Mouse (Mus musculus) embryonic facial prominence, embryonic 15.5 days (tissue): Measurements from ENCODE around the gene Yipf4. TPM values are rescaled to one million over a fixed set of nuclear protein-coding genes. Genes with fewer than 3 reads are reported as not detected.
A peak's percentile ranks its signal among the peaks of the same experiment; 100 is the strongest.
"Not testable (repeated sequence)": the region's sequence is repeated elsewhere in the genome, so short reads cannot be mapped to it uniquely, and the experiment has no call there.

Source experiments
- ATAC-seq: fragments of 200-750 bp; cut with Nextera tagmentation; 2 replicates; pipeline ENCODE4 v1.8.0; 2017; ENCODE audit warnings: low read depth, moderate TSS enrichment; ENCODE audit not compliant: insufficient number of reproducible peaks, low FRiP score, low TSS enrichment
- H3K27ac ChIP-seq: fragments of 300-500 bp; sonication (generic); replicated peaks from 2 replicates; pipeline ENCODE4 v1.5.1; 2015; ENCODE audit warnings: mild to moderate bottlenecking, inconsistent platforms
- H3K27me3 ChIP-seq: fragments of 300-500 bp; sonication (generic); 2 replicates; pipeline ENCODE4 v1.6.1; 2015; ENCODE audit warnings: inconsistent platforms
- H3K36me3 ChIP-seq: fragments of 300-500 bp; sonication (generic); 2 replicates; pipeline ENCODE4 v1.6.1; 2015; ENCODE audit warnings: mild to moderate bottlenecking, inconsistent platforms
- H3K4me1 ChIP-seq: fragments of 300-500 bp; sonication (generic); 2 replicates; pipeline ENCODE4 v1.6.1; 2015; ENCODE audit warnings: inconsistent platforms
- H3K4me2 ChIP-seq: fragments of 300-500 bp; sonication (generic); replicated peaks from 2 replicates; pipeline ENCODE4 v1.6.1; 2015; ENCODE audit warnings: mild to moderate bottlenecking, inconsistent platforms
- H3K4me3 ChIP-seq: fragments of 300-500 bp; sonication (generic); replicated peaks from 2 replicates; pipeline ENCODE4 v1.5.1; 2015; ENCODE audit warnings: mild to moderate bottlenecking, inconsistent platforms
- H3K9ac ChIP-seq: fragments of 300-500 bp; sonication (generic); 2 replicates; pipeline ENCODE4 v1.6.1; 2015; ENCODE audit warnings: inconsistent platforms
- H3K9me3 ChIP-seq: fragments of 300-500 bp; sonication (generic); replicated peaks from 2 replicates; pipeline ENCODE4 v1.6.1; 2016; ENCODE audit warnings: inconsistent platforms
- WGBS: fragments of 180-500 bp; shearing (Covaris S2); methylation state at CpG from one replicate; pipeline ENCODE4 v1.1.7; 2015; 5-methylcytosine and 5-hydroxymethylcytosine counted together
- polyA plus RNA-seq: library from polyadenylated mRNA; unstranded; fragments of >200 nt; fragmentation: Nextera tagmentation; extraction: Ambion mirVana; gene quantifications from 2 replicates; pipeline ENCODE4 v1.2.1, GENCODE M21; 2015

Yipf4 gene
- 68.0 and 71.9 TPM in 2 replicates for polyA plus RNA-seq

DNA sequence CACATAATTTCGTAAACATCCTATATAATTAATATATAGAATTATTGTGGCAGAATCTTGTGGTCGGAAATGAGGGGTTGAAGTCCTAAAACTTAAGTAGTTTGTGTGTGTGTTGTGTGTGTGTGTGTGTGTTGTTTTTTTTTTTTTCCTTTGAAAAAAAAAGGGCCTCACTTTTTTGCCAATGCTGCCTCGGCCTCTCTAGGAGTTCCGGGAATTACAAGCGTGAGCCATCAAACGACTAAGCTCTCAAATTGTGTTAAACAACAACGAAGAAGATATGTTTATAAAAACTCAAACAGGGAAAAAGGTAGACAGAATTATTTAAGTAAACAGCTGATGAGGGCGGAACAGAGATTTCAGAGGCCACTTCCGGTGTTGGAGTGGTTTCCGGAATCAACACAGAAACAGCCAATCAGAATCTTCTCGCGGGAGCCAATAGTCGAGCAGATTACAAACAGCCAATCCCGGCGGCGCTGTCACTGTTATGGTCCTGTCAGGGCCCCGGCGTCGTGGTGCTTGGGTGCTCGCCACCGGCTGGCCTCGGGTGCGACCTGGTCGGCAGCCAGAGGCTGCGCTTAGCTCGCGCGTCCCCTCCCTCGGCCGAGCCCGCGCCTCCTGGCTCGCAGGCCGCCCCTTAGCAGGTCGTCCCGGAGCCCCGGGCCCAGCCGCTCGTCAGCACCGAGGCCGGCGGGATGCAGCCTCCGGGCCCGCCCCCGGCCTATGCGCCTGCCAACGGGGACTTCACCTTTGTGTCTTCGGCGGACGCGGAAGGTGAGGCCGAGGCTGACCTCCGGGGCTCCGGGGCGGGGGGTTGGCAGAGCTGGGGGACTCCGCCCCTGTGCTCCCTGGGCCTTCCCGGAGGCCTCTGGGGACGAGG lies at the start of gene Yipf4:
TSS of gene Yipf4 (plus strand) at position 470 of the 877 bp plus-strand sequence.
- Histone ChIP-seq H3K27ac (peak within 1 kb of the TSS; percentile 79), H3K4me1 (no peaks in the 10 kb centered on the region), H3K9ac (peak within 1 kb of the TSS; percentile 75), H3K9me3 (no peaks in the 10 kb centered on the region), H3K4me3 (peak within 1 kb of the TSS; percentile 96), H3K36me3 (peaks cover 14% of the 10 kb centered on the region), H3K4me2 (peak within 1 kb of the TSS; percentile 46), H3K27me3 (no peaks in the 10 kb centered on the region)
- peak; percentile 98 for ATAC-seq
- 4% methylated on average over 58 of the region's 58 CpGs for WGBS

DNA sequence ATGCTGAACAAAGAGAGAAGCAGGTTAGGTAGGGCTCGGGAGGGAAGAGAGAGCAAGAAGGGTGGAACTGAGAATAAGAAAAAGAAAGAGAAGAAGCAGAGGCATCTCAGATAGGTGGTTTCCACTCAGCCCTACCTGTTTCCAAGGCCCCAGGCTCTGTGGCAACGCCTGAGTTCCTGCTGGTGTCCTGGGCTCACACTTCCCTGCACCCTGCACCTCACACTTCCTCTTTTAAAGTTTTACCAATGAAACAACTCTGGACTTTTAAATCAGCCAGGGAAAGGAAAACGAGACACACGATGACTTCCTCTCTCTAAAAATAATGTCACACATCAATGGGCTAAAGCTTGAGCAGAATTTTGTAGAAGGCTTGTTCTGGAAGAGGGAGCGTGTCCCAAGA lies 48.8 kb upstream of the Yipf4 start:
- Histone ChIP-seq H3K4me1 (no peaks in the 10 kb centered on the region), H3K4me2 (no peak overlapping the region), H3K4me3 (no peak overlapping the region), H3K36me3 (no peaks in the 10 kb centered on the region), H3K9ac (no peak overlapping the region), H3K27ac (no peak overlapping the region), H3K9me3 (no peaks in the 10 kb centered on the region), H3K27me3 (no peaks in the 10 kb centered on the region)
- ATAC-seq: no peak
- 79% methylated on average over 5 of the region's 5 CpGs for WGBS

DNA sequence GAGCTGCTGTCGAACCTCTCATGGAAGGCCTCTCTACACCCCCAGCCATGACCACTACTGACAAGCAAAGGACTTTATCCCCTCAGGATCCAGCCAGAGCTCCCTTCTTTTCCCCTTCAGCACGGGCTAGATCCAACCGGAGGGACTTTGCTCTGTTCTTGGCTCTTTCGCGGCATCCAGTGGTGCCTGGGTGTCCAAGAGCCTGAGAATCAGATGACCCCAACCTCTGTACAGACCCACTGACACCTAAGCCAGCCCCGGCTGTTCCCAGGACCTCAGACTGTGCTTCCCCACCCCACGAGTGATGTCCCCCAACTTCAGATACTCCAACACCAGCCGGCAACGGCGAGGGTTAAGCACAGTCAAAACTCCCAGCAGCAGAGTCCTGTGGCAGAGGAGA lies 39.5 kb upstream of the Yipf4 start:
- 88% methylated on average over 10 of the region's 10 CpGs for WGBS
- no peak overlapping the region for H3K4me2 ChIP-seq
- no peak for ATAC-seq
- H3K9ac ChIP-seq: no peak overlapping the region
- no peaks in the 10 kb centered on the region for H3K9me3 ChIP-seq
- no peaks in the 10 kb centered on the region for H3K36me3 ChIP-seq
- H3K4me3 ChIP-seq: no peak overlapping the region
- no peak overlapping the region for H3K27ac ChIP-seq
- no peaks in the 10 kb centered on the region for H3K4me1 ChIP-seq
- H3K27me3 ChIP-seq: no peaks in the 10 kb centered on the region

DNA sequence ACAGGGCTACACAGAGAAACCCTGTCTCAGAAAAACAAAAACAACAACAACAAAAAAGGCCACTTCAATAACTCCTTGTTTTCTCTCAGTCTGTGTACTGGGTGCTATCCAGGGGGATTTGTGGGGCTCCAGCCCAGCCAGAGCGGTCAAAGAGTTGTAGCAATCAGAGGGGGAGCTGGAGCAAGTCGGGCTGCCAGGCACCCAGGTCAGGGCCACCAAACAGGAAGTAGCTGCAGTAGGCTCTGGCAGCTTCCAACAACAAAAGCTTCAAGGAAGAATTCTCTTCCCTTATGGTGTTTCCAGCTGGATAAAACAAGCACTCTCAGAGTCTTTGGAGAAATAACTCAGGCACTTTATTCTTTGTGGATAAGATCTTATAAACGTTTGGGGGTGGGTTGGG lies 35.4 kb upstream of the Yipf4 start:
- Histone ChIP-seq H3K4me3 (no peak overlapping the region), H3K4me2 (no peak overlapping the region), H3K27me3 (no peaks in the 10 kb centered on the region), H3K36me3 (no peaks in the 10 kb centered on the region), H3K27ac (no peak overlapping the region), H3K4me1 (no peaks in the 10 kb centered on the region), H3K9ac (no peak overlapping the region), H3K9me3 (no peaks in the 10 kb centered on the region)
- ATAC-seq: no peak
- WGBS: 75% methylated on average over 3 of the region's 3 CpGs

DNA sequence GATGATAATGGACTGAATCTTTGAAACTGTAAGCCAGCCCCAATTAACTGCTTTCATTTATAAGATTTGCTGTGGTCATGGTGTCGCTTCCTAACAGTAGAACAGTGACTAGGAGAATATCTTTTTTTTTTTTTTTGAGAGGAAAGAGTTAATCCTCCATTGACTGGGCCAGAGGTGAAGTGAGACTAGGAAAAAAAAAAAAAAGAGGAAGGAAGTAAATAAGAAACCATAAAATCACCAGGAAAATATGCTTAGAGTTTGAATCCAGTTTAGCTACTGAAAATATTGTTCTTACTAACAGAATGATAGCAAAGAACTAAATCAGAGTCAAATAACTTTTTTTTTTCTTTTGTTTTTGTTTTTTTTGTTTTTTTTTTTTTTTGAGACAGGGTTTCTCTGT lies 34.6 kb upstream of the Yipf4 start:
- Histone ChIP-seq H3K4me3 (no peak overlapping the region), H3K27me3 (no peaks in the 10 kb centered on the region), H3K4me2 (no peak overlapping the region), H3K4me1 (no peaks in the 10 kb centered on the region), H3K27ac (no peak overlapping the region), H3K9me3 (no peaks in the 10 kb centered on the region), H3K9ac (no peak overlapping the region), H3K36me3 (no peaks in the 10 kb centered on the region)
- no peak for ATAC-seq
- 81% methylated on average over 1 of the region's 1 CpGs for WGBS

DNA sequence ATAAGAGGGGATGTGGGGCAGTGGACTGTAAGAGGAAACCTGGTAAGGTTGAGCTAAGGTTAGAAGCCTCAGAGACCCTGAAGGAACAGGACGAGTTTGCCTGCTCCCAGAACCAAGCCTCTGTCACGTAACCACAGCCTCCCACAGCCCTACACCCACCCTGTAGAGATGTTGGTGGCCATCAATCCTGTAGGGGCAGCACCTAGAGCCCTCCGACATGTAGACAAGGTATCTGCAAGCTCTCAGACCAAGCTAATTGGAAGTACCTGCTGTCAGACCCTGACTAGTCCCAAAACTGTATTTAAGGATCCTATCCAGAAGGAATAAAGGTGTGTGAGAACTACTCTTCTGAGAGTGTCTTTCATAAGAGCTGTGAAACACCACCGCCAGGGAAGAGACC lies 33.9 kb upstream of the Yipf4 start:
- Histone ChIP-seq H3K9ac (no peak overlapping the region), H3K4me3 (no peak overlapping the region), H3K4me1 (no peaks in the 10 kb centered on the region), H3K36me3 (no peaks in the 10 kb centered on the region), H3K9me3 (no peaks in the 10 kb centered on the region), H3K4me2 (no peak overlapping the region), H3K27ac (no peak overlapping the region), H3K27me3 (no peaks in the 10 kb centered on the region)
- no peak for ATAC-seq
- WGBS: 91% methylated on average over 4 of the region's 4 CpGs

DNA sequence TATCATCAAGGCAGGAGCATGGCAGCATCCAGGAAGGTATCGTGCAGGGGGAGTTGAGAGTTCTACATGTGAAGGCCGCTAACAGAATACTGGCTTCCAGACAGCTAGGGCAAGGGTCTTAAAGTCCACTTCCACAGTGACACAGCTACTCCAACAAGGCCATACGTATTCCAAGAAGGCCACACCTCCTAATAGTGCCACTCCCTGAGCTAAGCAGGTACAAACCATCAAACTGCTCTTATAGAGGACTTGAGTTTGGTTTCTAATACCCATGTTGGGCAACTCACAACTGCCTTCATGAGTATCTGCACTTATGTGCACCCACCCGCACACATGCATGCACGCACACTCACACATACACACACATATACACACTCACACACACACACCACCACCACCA lies 32.5 kb upstream of the Yipf4 start:
- Histone ChIP-seq H3K4me2 (no peak overlapping the region), H3K27ac (no peak overlapping the region), H3K4me3 (no peak overlapping the region), H3K9me3 (no peaks in the 10 kb centered on the region), H3K27me3 (no peaks in the 10 kb centered on the region), H3K36me3 (no peaks in the 10 kb centered on the region), H3K4me1 (no peaks in the 10 kb centered on the region), H3K9ac (no peak overlapping the region)
- WGBS: 93% methylated on average over 5 of the region's 5 CpGs
- ATAC-seq: no peak

DNA sequence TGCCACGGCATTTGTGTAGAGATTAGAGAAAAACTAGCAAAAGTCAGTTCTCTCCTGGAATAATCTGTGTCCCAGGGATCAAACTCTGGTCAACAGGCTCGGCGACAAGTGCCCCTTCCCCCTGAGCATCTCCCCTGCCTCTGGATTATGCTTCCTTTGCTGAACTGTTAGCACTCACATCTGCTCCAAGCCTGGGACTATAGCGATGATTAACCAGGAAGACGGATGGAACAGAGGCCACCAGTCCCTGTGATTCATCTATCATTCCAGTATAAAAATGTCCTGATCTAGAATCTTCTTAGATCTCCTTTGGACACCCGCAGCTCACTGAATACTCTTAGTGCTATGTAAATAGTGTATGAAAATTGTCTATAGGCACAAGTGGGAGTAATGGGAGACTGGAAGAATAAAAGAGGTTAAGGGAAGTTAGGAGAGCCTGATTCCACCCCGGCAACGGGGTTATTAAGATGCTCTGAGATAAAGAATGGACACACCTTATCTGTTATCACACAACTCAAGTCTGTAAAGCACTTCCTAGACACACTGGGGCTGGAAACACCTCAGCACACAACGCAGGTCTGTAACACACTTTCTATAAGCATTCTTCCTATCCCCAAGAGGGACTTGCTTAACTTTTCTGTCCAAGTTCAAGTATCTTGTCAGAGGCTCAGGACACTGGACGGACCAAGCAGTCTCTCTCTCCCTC lies 31.2 kb upstream of the Yipf4 start:
- no peak overlapping the region for H3K9ac ChIP-seq
- no peak for ATAC-seq
- H3K4me2 ChIP-seq: no peak overlapping the region
- H3K4me3 ChIP-seq: no peak overlapping the region
- H3K36me3 ChIP-seq: no peaks in the 10 kb centered on the region
- no peaks in the 10 kb centered on the region for H3K9me3 ChIP-seq
- H3K27me3 ChIP-seq: no peaks in the 10 kb centered on the region
- 74% methylated on average over 10 of the region's 10 CpGs for WGBS
- H3K27ac ChIP-seq: no peak overlapping the region
- no peaks in the 10 kb centered on the region for H3K4me1 ChIP-seq

DNA sequence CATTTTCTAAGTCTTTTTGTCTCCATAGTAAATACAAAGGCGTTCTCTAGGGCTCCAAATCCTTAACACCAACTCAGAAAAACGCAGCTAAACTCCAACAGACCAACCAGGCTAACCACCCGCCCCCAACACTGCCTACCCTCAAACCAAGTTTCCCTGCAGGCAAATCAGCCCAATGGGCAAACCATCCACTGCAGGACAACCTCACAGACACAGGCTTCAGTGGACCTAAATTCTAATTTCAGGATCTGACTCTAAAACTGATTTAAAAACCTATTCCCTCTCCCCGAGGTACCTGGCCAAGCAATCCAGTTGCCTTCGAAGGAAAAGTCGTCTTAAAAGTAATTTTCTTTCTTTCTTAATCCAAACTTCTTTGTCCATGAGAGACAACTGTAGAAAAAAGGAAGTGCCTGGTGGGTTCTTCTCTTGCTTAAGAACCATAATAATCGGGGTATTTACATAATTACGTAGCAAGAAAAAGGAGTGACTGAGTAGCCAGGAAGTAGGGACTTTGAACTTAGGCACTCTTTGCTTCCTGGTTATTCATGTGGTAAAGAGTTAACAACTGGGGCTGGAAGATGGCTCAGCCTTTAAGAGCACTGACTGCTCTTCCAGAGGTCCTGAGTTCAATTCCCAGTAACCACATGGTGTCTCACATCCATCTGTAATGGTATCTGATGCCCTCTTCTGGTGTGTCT lies 30.4 kb upstream of the Yipf4 start, which contains the start of gene Nlrc4:
TSS of gene Nlrc4 (minus strand) at position 432 of the 698 bp plus-strand sequence.
- H3K27ac ChIP-seq: no peak within 1 kb of the TSS
- no peak within 1 kb of the TSS for H3K4me2 ChIP-seq
- H3K4me3 ChIP-seq: no peak within 1 kb of the TSS
- no peak for ATAC-seq
- WGBS: 40% methylated on average over 8 of the region's 8 CpGs
- no peaks in the 10 kb centered on the region for H3K9me3 ChIP-seq
- no peak within 1 kb of the TSS for H3K9ac ChIP-seq
- H3K36me3 ChIP-seq: no peaks in the 10 kb centered on the region
- no peaks in the 10 kb centered on the region for H3K4me1 ChIP-seq
- no peaks in the 10 kb centered on the region for H3K27me3 ChIP-seq

DNA sequence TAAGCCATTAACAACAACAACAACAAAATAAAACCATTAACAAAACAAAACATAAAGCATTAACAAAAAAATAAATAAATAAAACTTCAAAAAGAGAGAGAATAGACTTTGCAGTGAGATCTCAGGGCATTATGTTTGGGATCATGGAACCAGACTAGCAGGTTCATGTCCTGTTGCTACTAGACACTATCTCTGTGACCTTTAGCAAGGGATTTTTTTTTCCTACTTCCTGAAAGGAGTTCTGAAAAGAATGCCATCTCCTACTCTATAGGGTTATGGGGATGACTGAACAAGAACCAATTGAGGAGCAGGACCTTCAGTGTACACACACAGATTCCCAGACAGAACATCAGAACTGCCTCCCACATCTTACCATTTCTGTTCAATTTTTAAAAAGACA lies 25.8 kb upstream of the Yipf4 start:
- H3K36me3 ChIP-seq: no peaks in the 10 kb centered on the region
- ATAC-seq: no peak
- no peak overlapping the region for H3K27ac ChIP-seq
- H3K27me3 ChIP-seq: no peaks in the 10 kb centered on the region
- no peak overlapping the region for H3K4me3 ChIP-seq
- no peaks in the 10 kb centered on the region for H3K9me3 ChIP-seq
- H3K4me1 ChIP-seq: no peaks in the 10 kb centered on the region
- H3K9ac ChIP-seq: no peak overlapping the region
- H3K4me2 ChIP-seq: no peak overlapping the region

DNA sequence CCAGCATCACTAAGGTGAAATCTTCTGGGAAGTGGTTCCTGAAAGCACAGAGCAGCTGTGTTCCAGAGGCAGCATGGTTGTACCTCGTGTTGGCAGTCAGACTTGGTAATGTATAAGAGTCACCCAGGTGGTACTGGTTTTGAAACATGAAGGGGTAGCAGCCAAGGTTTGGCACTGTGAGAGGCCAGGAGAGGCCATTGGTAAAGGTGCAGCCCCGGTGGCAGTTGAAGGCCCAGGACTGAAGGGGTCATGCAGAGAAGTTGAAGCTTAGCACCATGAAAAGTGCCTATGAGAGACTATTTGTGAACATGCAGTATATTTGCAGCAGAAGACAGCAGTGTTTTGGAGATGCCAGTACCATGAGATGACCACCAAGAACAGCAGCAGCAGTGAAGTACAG lies 21.3 kb upstream of the Yipf4 start:
- not testable (repeated sequence) for H3K9me3 ChIP-seq, H3K9ac ChIP-seq, H3K4me3 ChIP-seq, H3K27me3 ChIP-seq, H3K36me3 ChIP-seq, ATAC-seq, H3K27ac ChIP-seq, H3K4me1 ChIP-seq, H3K4me2 ChIP-seq
- 85% methylated on average over 2 of the region's 2 CpGs for WGBS
